Mouse (Mus musculus): ENCODE data around the gene Capn13.
"Not testable (repeated sequence)": the region's sequence is repeated elsewhere in the genome, so short reads cannot be mapped to it uniquely, and the experiment has no call there.

The Capn13 gene

GRCm38 (mm10) chr17:73282702-73283101 lies 118.0 kb downstream of the Capn13 start:
- DNase-seq (ENCODE audit: low read depth, low spot score), result not testable (repeated sequence)

GRCm38 (mm10) chr17:73277770-73278169 lies 122.9 kb downstream of the Capn13 start:
- DNase-seq (ENCODE audit: low read depth, low spot score), result no peak

- DNase-seq (ENCODE audit: low read depth, low spot score), result no peak
Measured at GRCm38 (mm10) chr17:73275066-73275465, 125.6 kb downstream of the Capn13 start.

GRCm38 (mm10) chr17:73273809-73274208 lies 126.9 kb downstream of the Capn13 start:
- DNase-seq (ENCODE audit: low read depth, low spot score), result no peak

- no peak for DNase-seq (ENCODE audit: low read depth, low spot score)
Measured at GRCm38 (mm10) chr17:73271797-73272600, 128.7 kb downstream of the Capn13 start.

GRCm38 (mm10) chr17:73270871-73271796 lies 129.5 kb downstream of the Capn13 start:
- DNase-seq (ENCODE audit: low read depth, low spot score), result no peak

GRCm38 (mm10) chr17:73263077-73263501 lies 137.6 kb downstream of the Capn13 start:
- no peak for DNase-seq (ENCODE audit: low read depth, low spot score)

GRCm38 (mm10) chr17:73262558-73262957 lies 138.1 kb downstream of the Capn13 start:
- DNase-seq (ENCODE audit: low read depth, low spot score), result no peak

- DNase-seq (ENCODE audit: low read depth, low spot score), result not testable (repeated sequence)
Measured at GRCm38 (mm10) chr17:73259258-73259657, 141.4 kb downstream of the Capn13 start.

- DNase-seq (ENCODE audit: low read depth, low spot score), result peak; percentile 73
Measured at GRCm38 (mm10) chr17:73258620-73259019, 142.0 kb downstream of the Capn13 start.

Data from forelimb bud, embryonic 11.5 days (tissue).